Mouse (Mus musculus): ENCODE results near the gene Pdcd6ip.
"Not testable (repeated sequence)": the region's sequence is repeated elsewhere in the genome, so short reads cannot be mapped to it uniquely, and the experiment has no call there.

Gene Pdcd6ip

DNA sequence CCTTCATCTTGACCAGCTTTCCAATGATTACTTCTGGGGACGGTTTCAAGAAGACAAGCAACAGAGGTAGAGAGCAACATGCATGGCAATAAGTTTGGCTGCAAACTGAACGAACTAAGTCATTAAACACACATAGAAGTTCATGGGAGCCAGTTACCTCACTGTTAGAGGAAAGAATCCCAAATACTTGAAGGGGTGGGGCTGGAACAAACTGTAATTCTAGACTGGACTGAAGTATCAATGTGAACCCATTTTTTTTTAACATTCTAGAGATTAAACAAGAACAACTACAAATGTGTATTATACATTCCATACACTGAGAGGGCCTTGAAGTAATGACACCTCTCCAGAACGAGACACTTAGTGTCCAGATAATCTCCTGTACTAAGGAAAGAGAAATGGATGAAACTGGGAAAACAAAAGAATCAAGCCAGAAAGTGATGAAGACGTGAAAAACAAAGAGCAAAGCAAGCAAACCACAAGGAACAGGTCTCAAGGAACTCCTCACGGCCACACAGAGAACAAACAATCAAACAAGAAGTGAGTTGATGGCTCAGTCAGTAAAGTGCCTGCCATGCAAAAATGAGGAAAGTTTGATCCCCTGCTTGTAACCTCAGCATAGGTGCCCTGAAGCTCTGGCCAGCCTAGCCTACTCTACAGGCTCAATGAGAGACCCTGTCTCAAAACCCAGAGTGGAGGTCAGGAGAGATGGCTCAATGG, 6.5 kb downstream of the Pdcd6ip start:
- no peak for DNase-seq (ENCODE audit: low read depth, low spot score)

DNA sequence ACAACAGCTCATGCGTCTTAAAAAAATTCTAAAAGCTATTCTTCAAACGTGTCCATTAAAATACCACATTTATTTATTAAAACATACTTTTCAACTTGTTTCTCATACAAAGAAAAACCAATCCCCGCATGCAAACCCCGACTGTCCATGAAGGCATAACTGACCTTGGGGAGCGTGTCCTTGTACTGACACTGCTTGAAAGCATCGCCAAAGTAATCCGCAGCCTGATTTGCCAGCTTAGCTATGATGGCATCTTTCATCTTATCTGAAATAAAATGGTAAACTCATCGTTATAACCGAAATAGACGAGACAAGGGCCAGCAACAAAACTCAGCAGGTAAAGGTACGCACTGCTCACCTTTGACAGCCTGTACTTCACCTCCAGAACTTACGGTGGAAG, 20.6 kb downstream of the Pdcd6ip start:
- no peak for DNase-seq (ENCODE audit: low read depth, low spot score)

DNA sequence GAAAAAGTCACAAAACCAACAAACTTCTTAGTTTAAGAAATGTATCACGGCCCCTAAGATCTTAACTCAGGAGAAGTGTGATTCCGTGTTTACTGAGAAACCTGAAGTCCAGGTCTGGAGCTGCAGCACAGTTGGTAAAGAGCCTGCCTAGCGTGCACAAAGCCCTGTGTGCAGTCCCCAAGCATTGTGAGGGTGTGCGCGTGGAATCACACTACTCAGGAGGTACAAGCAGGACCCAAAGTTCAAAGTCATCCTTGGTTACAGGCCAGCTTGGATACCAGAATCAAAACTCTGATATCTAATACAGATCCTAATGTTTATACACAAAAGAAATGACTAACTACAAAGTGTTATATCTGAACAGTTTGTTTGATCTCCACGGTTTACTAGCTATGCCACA, 34.3 kb downstream of the Pdcd6ip start:
- DNase-seq (ENCODE audit: low read depth, low spot score) = no peak

DNA sequence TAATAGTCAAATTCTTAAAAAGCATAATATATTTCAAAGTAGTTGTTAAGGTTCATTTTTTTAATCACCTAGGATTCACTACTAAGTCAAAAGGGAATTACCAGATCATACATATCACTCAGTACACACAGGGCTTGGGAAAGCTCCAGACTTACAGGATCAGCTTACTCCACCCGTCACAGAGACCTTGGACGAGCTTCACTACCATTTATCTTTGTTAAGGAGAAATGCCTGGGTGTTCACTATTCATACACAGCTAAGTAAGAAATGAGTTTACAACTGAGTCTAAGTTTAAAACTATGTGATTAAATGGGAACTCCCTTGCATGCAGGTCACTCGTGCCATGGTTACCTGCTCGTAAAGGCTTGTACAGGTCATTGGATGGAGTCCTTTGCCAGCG, 35.7 kb downstream of the Pdcd6ip start:
- DNase-seq (ENCODE audit: low read depth, low spot score) = no peak

DNA sequence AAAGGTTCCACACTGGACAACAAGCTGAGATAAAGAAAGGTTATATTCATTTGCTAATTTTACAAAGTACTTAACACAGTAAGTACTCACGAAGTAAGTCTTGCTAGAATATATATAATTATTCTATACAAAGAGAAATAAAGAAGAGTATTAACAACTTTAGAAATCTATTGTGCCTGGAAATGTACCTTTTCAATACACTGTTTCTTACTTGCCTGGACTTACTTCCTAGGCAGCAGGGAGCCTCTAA, 37.3 kb downstream of the Pdcd6ip start:
- DNase-seq (ENCODE audit: low read depth, low spot score) = no peak

DNA sequence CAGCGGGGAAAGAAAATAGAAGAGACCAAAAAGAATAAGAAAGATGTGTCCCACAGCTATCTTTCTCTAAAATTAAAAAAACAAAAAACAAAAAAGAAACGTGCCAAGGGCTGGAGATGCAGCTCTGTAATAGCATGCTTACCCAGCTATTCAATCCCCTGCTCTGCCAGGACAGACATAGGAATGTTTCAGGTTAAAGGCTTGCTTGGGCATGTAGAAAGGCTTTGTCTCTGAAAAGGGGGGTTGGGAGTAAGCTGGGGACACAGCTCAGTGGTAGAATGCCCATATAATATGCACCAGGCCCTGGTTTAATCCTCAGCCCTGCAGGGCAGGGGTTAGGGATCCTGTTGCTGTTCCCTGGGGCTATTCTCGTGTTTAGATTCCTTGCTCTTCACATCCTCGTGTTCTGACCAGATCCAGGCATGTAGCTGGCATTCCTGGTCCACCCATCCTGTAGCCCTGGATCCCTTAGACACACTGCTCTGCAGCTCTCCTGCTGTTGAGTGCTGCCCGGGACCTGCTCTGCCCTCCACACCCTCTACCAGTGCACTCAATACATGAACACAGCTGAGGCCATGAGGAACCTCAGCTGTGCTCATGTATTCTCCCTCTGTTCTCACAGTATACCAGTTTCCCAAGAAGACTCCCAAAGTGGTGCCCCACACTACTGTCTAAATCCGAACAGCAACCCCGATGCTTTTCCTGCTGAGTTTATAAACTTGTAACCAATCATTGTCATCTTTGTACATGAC, 37.8 kb downstream of the Pdcd6ip start:
- DNase-seq (ENCODE audit: low read depth, low spot score) = no peak

DNA sequence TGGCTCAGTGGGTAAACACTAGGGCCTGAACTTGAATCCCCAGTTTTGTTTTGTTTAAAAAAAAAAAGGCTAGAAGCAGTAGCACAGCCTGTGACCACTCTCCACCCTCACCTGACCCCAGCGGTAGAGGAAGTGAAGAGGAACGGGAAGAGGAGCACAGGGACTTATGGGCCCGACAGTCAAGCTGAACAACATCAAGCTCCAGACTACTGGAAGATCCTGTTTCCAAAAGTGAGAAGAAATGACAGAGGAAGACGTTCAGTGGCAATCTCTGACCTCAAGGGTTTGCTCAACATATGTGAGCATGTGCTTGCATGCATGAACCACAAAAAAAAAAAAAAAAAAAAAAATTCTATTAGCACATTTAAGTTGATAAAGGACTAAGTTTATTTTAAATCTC, 44.6 kb downstream of the Pdcd6ip start:
- no peak for DNase-seq (ENCODE audit: low read depth, low spot score)

DNA sequence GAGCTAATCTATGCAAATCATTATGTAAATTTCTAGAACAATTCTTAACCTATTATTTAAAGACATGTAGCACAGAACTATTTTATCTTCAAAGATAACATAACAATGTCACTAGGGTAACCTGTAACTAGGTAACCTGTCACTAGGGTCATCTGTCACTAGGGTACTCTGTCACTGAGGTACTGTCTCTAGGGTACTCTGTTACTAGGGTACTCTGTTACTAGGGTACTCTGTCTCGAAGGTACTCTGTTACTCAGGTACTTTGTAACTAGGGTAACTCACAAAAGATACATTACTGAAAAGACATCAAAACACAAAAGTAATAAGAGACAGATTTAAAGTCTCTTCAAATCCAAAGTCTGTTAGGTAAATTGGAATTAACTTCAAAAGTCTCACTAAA, 50.2 kb downstream of the Pdcd6ip start:
- DNase-seq (ENCODE audit: low read depth, low spot score) = no peak

DNA sequence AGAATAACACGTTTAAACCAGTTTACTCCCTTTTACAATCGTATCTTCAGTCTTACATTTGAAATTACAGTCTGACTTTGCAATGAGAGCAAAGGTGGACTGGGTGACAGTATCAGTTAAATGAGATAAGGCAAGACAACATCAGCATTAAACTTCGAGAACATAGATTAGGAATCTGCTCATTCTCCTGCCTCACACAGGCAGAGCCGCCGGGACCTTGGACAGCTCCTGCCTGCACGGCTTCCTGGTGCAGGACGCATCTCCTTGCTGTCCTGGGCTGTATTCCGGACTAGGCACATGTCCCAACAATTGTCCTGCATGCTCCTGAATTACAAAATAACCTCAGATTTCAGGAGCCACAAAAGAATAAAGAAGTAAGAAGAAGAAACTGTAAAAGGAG, 54.5 kb downstream of the Pdcd6ip start:
- DNase-seq (ENCODE audit: low read depth, low spot score) = no peak

DNA sequence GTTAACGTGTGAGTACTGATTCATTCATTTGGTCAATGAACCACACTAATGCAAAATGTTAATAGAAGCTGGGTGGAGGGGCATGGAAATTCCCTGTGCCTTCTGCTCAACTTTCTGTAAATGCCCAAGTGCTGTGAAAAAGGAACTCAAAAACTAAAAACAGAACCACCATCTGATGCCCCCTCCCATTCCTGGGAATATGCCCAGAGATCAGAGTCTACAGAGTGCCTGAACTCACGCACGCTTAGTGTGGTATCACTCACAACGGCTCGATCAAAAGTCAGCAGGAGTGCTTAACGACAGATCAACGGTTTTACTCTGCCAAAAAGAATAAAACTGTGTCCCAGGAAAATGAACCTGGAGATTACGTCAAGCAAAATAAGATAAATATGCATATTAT, 57.3 kb downstream of the Pdcd6ip start:
- DNase-seq (ENCODE audit: low read depth, low spot score) = no peak

DNA sequence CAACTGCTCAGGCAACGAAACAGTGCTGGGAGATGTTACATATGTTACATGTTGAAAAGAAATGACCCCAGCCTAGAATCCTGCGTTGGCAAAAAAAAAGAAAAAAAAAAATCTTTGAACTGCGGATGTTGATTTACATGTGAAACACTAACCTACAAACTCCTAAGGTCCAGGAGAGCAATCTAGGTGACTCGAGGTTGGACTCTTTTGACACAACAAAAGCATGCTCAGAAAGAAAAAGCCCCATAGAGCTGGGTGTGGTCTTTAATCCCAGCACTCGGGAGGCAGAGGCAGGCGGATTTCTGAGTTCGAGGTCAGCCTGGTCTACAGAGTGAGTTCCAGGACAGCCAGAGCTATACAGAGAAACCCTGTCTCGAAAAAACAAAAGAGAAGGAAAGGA, 58.8 kb downstream of the Pdcd6ip start:
- not testable (repeated sequence) for DNase-seq (ENCODE audit: low read depth, low spot score)

DNA sequence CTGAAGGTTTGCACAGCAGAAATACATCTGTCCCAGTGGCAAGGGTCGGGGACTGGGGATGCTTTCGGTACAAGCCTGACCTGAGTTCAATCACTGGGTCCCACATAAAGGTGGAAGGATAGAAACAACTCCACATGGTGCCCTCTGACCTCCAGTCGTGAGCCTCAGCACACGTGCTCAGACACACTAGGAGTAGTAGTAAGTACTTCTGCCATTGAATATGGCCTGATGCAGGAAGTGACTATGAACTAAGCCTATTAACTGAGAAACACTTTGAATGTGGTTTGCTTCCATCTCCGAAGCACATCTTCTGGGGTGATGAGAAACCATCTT, 62.3 kb downstream of the Pdcd6ip start:
- DNase-seq (ENCODE audit: low read depth, low spot score) = no peak

DNA sequence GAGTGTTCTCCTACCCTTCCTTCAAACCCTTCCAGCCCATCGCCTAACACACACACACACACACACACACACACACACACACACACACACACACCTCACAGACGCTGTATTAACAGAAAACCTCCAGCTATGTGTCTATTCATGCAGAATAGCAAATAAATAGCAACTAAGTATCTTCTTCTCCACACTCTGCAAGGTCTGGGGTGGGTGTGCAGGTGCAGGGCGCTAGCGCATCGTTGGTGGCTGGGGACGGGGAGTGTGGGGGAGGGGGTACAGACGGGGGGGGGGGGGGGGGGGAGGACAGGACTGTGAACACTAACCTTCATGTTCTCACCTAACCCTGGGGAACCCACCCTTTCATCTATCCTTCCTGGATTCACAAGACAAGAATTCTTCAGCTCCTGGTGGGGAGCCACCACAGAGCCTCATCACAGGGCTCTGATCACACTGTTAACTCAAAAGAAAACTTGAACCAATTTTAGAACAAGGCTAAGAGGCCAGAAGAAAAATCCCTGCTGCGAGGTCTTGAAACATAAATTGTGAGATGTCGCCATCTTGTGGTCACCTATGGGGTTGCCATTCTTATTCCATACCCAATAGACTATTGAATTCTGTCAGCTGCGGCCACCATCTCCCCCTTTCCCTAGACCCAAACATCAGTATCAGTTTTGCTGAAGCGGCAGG, 62.8 kb downstream of the Pdcd6ip start:
- no peak for DNase-seq (ENCODE audit: low read depth, low spot score)

DNA sequence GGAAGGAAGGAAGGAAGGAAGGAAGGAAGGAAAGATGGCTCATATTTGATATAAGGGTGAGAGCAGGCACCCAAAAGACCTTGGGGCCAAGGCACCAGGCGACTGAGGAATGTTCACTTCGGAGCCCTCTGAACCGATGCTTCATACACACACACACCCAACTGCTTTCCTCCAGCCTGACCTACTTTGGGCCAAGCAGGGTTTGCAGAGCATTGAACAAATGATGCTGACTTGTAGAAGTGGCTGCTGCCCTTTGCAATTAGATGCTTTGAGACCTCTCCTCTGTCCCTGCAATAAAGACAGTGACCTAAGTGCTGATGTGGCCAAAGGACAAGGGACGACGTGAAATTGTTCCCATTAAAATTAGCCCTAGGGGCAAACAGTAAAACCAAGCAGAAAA, 63.4 kb downstream of the Pdcd6ip start:
- no peak for DNase-seq (ENCODE audit: low read depth, low spot score)

DNA sequence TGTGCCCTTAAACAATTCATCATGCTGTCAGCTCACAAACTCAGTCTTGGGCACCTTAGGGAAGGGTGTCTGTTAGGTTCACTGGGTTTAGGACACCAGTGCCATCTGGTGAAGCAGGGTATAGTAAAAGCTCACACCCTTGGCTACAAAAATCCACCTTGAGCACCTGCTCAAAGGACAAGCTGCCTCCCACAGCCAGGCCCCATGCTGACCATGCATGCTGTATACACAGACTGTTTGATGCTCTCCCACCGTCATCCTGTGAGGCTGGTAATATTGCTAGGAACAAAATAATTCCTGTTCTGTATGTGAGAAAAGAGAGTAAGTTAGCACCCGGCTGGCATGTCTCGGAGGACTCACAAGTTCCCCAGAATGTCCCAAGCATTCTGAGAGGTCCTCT, 64.0 kb downstream of the Pdcd6ip start:
- no peak for DNase-seq (ENCODE audit: low read depth, low spot score)

DNA sequence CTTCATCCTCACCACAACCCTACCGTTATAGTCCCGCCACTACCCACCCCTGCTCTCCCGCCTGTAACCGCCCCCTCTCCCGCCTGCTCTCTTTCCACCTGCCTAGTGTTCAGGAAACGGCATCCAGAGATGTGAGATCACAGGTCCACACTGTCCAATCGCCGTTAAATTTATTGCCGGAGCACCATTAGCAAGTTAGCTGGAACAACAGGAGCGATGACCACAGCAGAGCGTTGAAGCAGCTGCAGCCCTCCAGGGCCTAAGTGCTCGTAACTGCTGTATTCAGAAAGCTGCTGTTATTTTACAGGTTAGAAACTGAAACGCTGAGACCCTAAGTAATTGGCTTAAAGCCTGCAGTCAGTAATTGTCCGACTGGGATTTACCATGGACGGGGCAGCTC, 64.4 kb downstream of the Pdcd6ip start:
- no peak for DNase-seq (ENCODE audit: low read depth, low spot score)

DNA sequence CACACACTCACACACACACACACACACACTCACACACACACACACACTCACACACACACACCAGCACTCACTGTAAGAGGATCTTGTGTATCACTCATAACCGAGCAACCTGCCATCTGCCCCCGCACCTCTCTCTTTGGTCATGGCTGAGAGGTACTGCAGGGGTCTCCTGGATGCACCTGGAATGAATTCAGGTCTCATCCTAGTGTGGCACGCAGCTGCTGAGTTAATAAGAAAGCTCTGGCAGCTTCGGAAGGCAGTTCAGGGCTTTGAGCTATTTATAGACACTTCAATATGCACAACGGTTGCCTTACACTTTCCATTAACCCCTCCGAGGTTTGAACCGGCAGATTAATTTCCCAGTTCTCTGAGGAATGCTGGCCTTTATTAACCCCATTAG, 73.1 kb downstream of the Pdcd6ip start:
- no peak for DNase-seq (ENCODE audit: low read depth, low spot score)

DNA sequence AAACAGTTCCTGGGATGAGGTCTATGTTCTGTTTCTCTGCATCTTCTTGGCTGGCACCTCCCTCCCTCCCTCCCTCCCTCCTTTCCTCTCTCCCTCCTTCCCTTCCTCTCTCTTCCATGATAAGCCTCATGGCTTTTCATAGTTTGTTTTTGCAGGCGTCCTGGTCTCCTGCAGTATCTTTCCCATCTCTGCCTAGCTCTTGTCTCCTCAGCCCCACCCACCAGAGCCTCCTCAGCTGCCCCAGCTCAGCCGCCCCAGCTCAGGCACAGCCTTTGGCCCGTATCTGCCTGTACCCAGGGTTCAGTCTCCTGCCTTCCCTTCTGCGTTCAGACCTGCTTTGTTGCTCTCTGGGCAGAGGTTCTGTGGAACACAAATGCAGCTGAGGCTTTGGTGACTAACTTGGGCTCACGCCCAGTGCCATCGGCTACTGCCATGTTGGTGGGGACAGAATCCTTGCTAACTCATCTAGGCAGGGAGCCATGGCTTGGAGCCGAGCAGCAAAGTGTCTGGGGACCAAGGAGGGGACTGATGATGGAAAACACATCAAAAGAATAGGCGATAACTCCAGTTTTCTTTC, 74.8 kb downstream of the Pdcd6ip start:
- no peak for DNase-seq (ENCODE audit: low read depth, low spot score)

DNA sequence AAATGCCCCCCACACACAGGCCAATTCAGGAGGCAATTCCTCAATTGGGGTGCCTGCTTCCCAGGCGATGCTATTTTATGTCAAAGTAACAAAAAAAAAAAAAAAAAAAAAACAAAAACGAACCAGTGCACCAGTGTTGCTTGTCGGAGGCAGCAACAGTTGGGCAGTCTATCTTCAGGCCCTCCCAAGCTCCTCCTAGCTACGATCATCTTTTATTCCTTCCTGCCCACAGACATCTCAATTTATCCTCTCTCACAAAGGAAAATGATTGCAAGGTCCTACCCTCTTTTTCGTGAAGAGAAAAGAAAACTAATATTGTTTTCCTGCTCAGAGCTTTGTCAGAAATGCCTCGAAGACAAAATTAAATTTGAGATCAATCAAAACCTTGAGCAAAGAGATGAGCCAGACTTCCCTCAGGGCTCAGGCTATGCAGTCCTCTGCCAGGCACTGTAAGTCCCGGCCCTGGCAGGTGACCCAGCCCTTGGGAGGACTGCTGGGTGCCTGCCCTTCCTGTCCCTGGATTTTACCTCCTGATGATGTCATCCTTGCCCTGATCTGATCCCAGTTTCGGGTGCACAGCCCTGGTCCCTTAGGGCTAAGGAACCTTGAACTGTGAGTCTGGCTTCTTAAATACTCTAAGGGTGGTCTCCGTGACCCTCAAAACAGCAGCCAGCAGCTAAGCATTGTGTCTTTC, 75.6 kb downstream of the Pdcd6ip start:
- no peak for DNase-seq (ENCODE audit: low read depth, low spot score)

DNA sequence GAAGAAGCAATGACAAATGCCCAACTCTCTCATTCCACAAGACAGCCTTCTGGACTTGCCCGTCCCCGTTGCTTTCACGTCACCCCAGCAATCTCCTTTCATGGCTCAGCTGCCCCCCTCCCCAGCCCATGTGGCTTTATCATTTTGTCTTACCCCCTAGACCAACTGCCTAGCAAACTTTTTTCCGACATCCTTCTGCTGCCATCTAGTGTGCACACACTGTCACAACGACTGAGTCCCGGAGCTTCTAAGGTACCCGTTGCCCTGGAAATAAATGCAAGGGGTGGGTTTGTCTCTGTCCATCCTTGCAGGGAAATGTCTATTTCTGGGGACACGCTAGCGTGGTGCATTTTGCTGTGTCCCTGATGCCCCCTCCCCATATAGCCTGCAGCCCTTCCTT, 78.4 kb downstream of the Pdcd6ip start:
- no peak for DNase-seq (ENCODE audit: low read depth, low spot score)

DNA sequence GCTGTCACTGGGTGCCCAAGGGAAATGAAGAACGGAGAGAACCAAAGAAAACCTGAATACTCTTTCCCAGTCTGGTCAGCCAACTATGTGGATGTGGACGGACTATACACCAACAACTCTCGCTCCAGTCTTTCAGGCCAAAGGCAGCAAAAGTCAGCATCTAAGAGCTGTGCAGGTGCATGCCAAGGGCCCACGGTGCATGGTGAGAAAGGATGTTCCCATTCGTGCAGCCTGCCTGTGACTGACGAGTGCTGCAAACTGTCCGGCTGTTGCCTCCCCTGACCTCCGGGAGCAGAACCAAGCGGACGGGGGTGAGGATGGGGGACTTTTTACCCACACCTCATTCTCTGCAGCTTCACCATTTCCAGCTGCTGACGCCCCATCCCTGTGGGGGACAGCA, 78.9 kb downstream of the Pdcd6ip start:
- no peak for DNase-seq (ENCODE audit: low read depth, low spot score)

DNA sequence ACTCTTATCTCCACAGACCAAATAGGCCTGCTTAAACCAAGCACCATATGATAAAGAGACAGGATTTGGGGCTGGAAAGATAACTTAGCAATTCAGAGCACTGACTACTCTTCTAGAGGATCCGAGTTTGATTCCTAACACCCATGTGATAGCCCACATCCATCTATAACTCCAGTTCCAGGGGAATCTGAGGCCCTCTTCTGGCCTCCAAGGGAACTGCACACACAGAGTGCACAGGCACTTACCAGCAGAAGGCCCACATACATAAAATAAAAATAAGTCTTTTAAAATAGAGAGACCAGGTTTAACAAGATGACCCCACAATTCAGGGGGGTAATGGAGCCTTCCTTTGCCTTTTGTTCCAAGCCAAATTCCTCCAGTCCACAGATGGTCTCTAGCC, 79.3 kb downstream of the Pdcd6ip start:
- no peak for DNase-seq (ENCODE audit: low read depth, low spot score)
